Mouse (Mus musculus): ENCODE data around the gene Tssk3. TPM values are rescaled to one million over a fixed set of nuclear protein-coding genes. Genes with fewer than 3 reads are reported as not detected.
A peak's percentile ranks its signal among the peaks of the same experiment; 100 is the strongest.
"Not testable (repeated sequence)": the region's sequence is repeated elsewhere in the genome, so short reads cannot be mapped to it uniquely, and the experiment has no call there.

The Tssk3 gene
- polyA plus RNA-seq, 1 experiment from 2014 or later = not detected

- Histone ChIP-seq H3K9me3 (ENCODE audit: control insufficient read depth, low read length) (no peaks in the 10 kb centered on the region), H3K4me3 (ENCODE audit: low read depth, low read length) (peak within 1 kb of the TSS; percentile 95), H3K36me3 (ENCODE audit: control insufficient read depth, insufficient read depth, low read length) (peaks cover 3% of the 10 kb centered on the region), H3K4me1 (ENCODE audit: control insufficient read depth, insufficient read depth, low read length) (peaks cover 6% of the 10 kb centered on the region; the same call in 1 of the 2 replicates), H3K27me3 (ENCODE audit: control insufficient read depth, insufficient read depth, low read length) (no peaks in the 10 kb centered on the region), H3K27ac (ENCODE audit: low read depth, low read length) (peak within 1 kb of the TSS; percentile 77), H3K4me2 (ENCODE audit: low read depth) (peak within 1 kb of the TSS; percentile 72), H3K9ac (ENCODE audit: low read length) (peak within 1 kb of the TSS; percentile 66)
- WGBS = under 1% methylated on average over 46 of the region's 46 CpGs
- peak; percentile 97 for ATAC-seq (ENCODE audit: insufficient read depth, low FRiP score, low TSS enrichment)
- DNase-seq (ENCODE audit: low spot score) = peak; percentile 99
These were observed 29.4 kb downstream of the Tssk3 start, which contains the start of gene Bsdc1 for GRCm38 (mm10) chr4:129461183-129461960. Gene Bsdc1, plus strand, starts transcription at chr4:129461581.

DNA sequence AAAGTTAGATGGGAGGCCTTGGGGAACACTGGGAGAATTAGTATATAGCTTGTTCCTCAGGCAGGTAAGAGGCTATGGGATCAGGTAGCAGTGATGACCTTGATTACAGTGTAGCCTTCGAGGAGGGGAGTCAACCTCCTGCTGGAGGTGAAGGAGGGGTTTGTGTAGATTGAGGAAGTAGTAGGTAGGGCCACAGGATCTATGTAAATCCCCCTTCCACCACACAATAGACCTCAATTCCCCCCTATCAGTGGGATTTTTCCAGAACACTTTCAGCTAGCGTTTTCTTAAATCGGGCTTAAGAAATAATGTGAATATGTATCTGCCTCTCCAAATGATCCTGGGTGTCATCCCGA, 30.0 kb downstream of the Tssk3 start:
- H3K36me3 ChIP-seq (ENCODE audit: control insufficient read depth, insufficient read depth, low read length) = no peaks in the 10 kb centered on the region; the same call in 1 of the 2 replicates
- peak overlapping the region; percentile 95 for H3K4me3 ChIP-seq (ENCODE audit: low read depth, low read length)
- peak overlapping the region; percentile 77 for H3K27ac ChIP-seq (ENCODE audit: low read depth, low read length)
- ATAC-seq (ENCODE audit: insufficient read depth, low FRiP score, low TSS enrichment) = peak; percentile 25; the same call in 1 of the 2 replicates
- H3K27me3 ChIP-seq (ENCODE audit: control insufficient read depth, insufficient read depth, low read length) = no peaks in the 10 kb centered on the region
- under 1% methylated on average over 4 of the region's 4 CpGs for WGBS
- no peak for DNase-seq (ENCODE audit: low spot score)
- H3K9me3 ChIP-seq (ENCODE audit: control insufficient read depth, low read length) = no peaks in the 10 kb centered on the region
- peaks cover 6% of the 10 kb centered on the region; the same call in 1 of the 2 replicates for H3K4me1 ChIP-seq (ENCODE audit: control insufficient read depth, insufficient read depth, low read length)
- H3K4me2 ChIP-seq (ENCODE audit: low read depth) = peak overlapping the region; percentile 72
- peak overlapping the region; percentile 55 for H3K9ac ChIP-seq (ENCODE audit: low read length)

GRCm38 (mm10) chr4:129459726-129460125, 31.1 kb downstream of the Tssk3 start:
- DNase-seq (ENCODE audit: low spot score) (no peak), ATAC-seq (ENCODE audit: insufficient read depth, low FRiP score, low TSS enrichment) (no peak)
- 91% methylated on average over 3 of the region's 3 CpGs for WGBS

GRCm38 (mm10) chr4:129457311-129457710, 33.5 kb downstream of the Tssk3 start:
- ATAC-seq (ENCODE audit: insufficient read depth, low FRiP score, low TSS enrichment); H3K27me3 ChIP-seq (ENCODE audit: control insufficient read depth, insufficient read depth, low read length); H3K9me3 ChIP-seq (ENCODE audit: control insufficient read depth, low read length); DNase-seq (ENCODE audit: low spot score); H3K9ac ChIP-seq (ENCODE audit: low read length); H3K4me3 ChIP-seq (ENCODE audit: low read depth, low read length); H3K27ac ChIP-seq (ENCODE audit: low read depth, low read length); H3K36me3 ChIP-seq (ENCODE audit: control insufficient read depth, insufficient read depth, low read length); H3K4me1 ChIP-seq (ENCODE audit: control insufficient read depth, insufficient read depth, low read length); H3K4me2 ChIP-seq (ENCODE audit: low read depth): not testable (repeated sequence)
- 60% methylated on average over 2 of the region's 2 CpGs for WGBS

More at GRCm38 (mm10) chr4:129459726-129460125, 31.1 kb downstream of the Tssk3 start:
- Histone ChIP-seq H3K4me2 (ENCODE audit: low read depth) (no peak overlapping the region), H3K9ac (ENCODE audit: low read length) (no peak overlapping the region), H3K9me3 (ENCODE audit: control insufficient read depth, low read length) (no peaks in the 10 kb centered on the region), H3K4me1 (ENCODE audit: control insufficient read depth, insufficient read depth, low read length) (peaks cover 6% of the 10 kb centered on the region; the same call in 1 of the 2 replicates), H3K27ac (ENCODE audit: low read depth, low read length) (no peak overlapping the region), H3K36me3 (ENCODE audit: control insufficient read depth, insufficient read depth, low read length) (no peaks in the 10 kb centered on the region), H3K4me3 (ENCODE audit: low read depth, low read length) (no peak overlapping the region), H3K27me3 (ENCODE audit: control insufficient read depth, insufficient read depth, low read length) (no peaks in the 10 kb centered on the region)

DNA sequence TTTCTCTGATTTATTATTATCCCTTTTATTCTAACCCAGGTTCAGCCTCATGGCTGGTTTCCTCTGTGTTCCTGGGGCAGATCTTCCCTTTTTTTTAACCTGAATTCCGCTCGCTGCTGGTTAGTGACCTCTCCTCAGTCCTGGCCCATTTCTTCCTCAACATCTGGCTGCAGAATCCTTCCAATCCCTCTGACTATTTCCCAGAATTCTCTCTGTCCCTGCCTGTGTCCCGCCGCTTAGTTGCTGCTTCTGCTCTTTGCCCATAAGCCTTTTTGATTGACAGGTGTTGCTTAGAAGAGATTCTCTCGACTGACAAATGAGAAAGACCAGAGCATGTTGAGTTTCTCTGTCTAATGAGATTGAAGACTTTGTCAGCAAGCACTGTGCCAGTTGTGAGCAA, 34.7 kb downstream of the Tssk3 start:
- H3K4me3 ChIP-seq (ENCODE audit: low read depth, low read length) = no peak overlapping the region
- H3K9ac ChIP-seq (ENCODE audit: low read length) = no peak overlapping the region

GRCm38 (mm10) chr4:129455265-129455664, 35.6 kb downstream of the Tssk3 start:
- Histone ChIP-seq H3K27ac (ENCODE audit: low read depth, low read length) (no peak overlapping the region), H3K4me2 (ENCODE audit: low read depth) (no peak overlapping the region), H3K4me1 (ENCODE audit: control insufficient read depth, insufficient read depth, low read length) (no peaks in the 10 kb centered on the region), H3K4me3 (ENCODE audit: low read depth, low read length) (no peak overlapping the region), H3K36me3 (ENCODE audit: control insufficient read depth, insufficient read depth, low read length) (no peaks in the 10 kb centered on the region), H3K9me3 (ENCODE audit: control insufficient read depth, low read length) (no peaks in the 10 kb centered on the region), H3K9ac (ENCODE audit: low read length) (no peak overlapping the region), H3K27me3 (ENCODE audit: control insufficient read depth, insufficient read depth, low read length) (no peaks in the 10 kb centered on the region)
- ATAC-seq (ENCODE audit: insufficient read depth, low FRiP score, low TSS enrichment) = no peak
- DNase-seq (ENCODE audit: low spot score) = peak; percentile 61
- 3% methylated on average over 5 of the region's 5 CpGs for WGBS

More for the DNA sequence above, 34.7 kb downstream of the Tssk3 start:
- 62% methylated on average over 5 of the region's 5 CpGs for WGBS
- no peak for ATAC-seq (ENCODE audit: insufficient read depth, low FRiP score, low TSS enrichment)
- Histone ChIP-seq H3K36me3 (ENCODE audit: control insufficient read depth, insufficient read depth, low read length) (no peaks in the 10 kb centered on the region), H3K4me2 (ENCODE audit: low read depth) (no peak overlapping the region), H3K4me1 (ENCODE audit: control insufficient read depth, insufficient read depth, low read length) (no peaks in the 10 kb centered on the region), H3K27me3 (ENCODE audit: control insufficient read depth, insufficient read depth, low read length) (no peaks in the 10 kb centered on the region), H3K9me3 (ENCODE audit: control insufficient read depth, low read length) (no peaks in the 10 kb centered on the region), H3K27ac (ENCODE audit: low read depth, low read length) (no peak overlapping the region)
- DNase-seq (ENCODE audit: low spot score) = no peak

GRCm38 (mm10) chr4:129451471-129452169, 39.2 kb downstream of the Tssk3 start:
- Histone ChIP-seq H3K4me1 (ENCODE audit: control insufficient read depth, insufficient read depth, low read length) (no peaks in the 10 kb centered on the region), H3K9ac (ENCODE audit: low read length) (no peak overlapping the region), H3K4me2 (ENCODE audit: low read depth) (no peak overlapping the region), H3K36me3 (ENCODE audit: control insufficient read depth, insufficient read depth, low read length) (no peaks in the 10 kb centered on the region), H3K9me3 (ENCODE audit: control insufficient read depth, low read length) (no peaks in the 10 kb centered on the region), H3K4me3 (ENCODE audit: low read depth, low read length) (no peak overlapping the region), H3K27ac (ENCODE audit: low read depth, low read length) (no peak overlapping the region), H3K27me3 (ENCODE audit: control insufficient read depth, insufficient read depth, low read length) (no peaks in the 10 kb centered on the region)
- WGBS = 88% methylated on average over 15 of the region's 15 CpGs
- no peak for ATAC-seq (ENCODE audit: insufficient read depth, low FRiP score, low TSS enrichment)
- no peak for DNase-seq (ENCODE audit: low spot score)

- WGBS = 76% methylated on average over 2 of the region's 2 CpGs
- Histone ChIP-seq H3K9ac (ENCODE audit: low read length) (no peak overlapping the region), H3K4me3 (ENCODE audit: low read depth, low read length) (no peak overlapping the region), H3K36me3 (ENCODE audit: control insufficient read depth, insufficient read depth, low read length) (no peaks in the 10 kb centered on the region), H3K4me1 (ENCODE audit: control insufficient read depth, insufficient read depth, low read length) (no peaks in the 10 kb centered on the region), H3K27me3 (ENCODE audit: control insufficient read depth, insufficient read depth, low read length) (no peaks in the 10 kb centered on the region), H3K4me2 (ENCODE audit: low read depth) (no peak overlapping the region), H3K27ac (ENCODE audit: low read depth, low read length) (no peak overlapping the region), H3K9me3 (ENCODE audit: control insufficient read depth, low read length) (no peaks in the 10 kb centered on the region)
- DNase-seq (ENCODE audit: low spot score) (no peak), ATAC-seq (ENCODE audit: insufficient read depth, low FRiP score, low TSS enrichment) (no peak)
These were observed 40.0 kb downstream of the Tssk3 start for GRCm38 (mm10) chr4:129450851-129451250.
